Mouse (Mus musculus): ENCODE data around the gene Fam169b. TPM values are rescaled to one million over a fixed set of nuclear protein-coding genes. Genes with fewer than 3 reads are reported as not detected.
"Not testable (repeated sequence)": the region's sequence is repeated elsewhere in the genome, so short reads cannot be mapped to it uniquely, and the experiment has no call there.

Gene Fam169b
- total RNA-seq, 2 experiments from 2014 or later, result 0.41 TPM; not detected in 1

DNA sequence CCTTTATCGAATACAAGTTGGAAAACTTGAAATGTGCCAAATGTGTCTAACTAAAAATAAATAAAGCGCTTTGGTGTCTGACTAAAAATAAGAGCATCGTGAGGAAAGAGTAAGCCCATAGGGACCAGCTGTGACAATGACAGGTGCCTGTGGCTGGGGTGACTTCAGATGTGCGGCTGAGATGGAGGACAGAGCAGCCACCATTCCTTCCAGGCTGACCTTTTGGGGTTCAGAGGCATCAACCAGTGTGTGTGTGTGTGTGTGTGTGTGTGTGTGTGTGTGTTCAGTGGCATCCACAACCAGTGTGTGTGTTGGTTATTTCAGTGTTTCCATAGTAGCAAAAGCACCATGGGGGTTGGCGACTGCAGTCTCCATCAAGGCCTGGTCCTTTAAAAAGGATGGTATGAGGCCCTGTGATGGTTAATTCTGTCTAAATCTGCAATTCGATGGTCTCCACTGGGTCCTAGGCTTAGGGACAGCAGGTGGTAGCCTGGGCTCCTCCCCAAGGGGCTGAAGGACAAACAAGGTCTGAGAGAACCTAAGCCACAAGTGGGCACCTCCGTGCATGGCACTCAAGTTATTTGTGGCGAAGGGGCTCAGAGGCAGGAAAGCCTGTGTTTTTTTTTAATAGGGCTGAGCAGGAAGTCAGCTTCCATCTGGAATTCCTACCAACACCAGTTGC is 10.2 kb upstream of the Fam169b start:
- ATAC-seq (replicated peaks; ENCODE audit: poor library complexity, severe bottlenecking), result no peak

- peak; percentile 17; the same call in 1 of the 2 replicates for ATAC-seq (replicated peaks; ENCODE audit: poor library complexity, severe bottlenecking)
These were observed 9.6 kb upstream of the Fam169b start, which contains the start of gene Pgpep1l for GRCm38 (mm10) chr7:68264028-68264453. TSS of gene Pgpep1l (minus strand) at chr7:68264233.

DNA sequence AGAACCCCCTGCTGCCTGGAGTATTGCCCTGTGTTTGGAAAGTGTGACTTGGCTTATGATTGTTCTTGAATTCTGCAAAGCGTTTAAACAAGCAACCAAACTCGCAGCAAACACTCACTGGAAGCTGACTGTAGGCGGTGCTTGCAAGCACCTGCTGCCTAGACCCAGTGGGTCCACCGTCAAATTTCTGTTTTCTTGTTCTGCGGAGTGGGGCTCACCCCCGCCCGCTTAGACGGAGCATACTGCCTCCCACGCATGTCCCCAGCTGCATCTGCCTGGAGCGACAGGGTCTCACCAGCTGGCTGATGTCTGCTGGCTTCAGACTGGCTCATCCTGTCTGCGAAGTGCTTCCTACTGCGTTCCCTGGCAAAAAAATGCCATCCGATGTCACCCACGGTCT is 9.1 kb upstream of the Fam169b start:
- ATAC-seq (replicated peaks; ENCODE audit: poor library complexity, severe bottlenecking), result no peak

DNA sequence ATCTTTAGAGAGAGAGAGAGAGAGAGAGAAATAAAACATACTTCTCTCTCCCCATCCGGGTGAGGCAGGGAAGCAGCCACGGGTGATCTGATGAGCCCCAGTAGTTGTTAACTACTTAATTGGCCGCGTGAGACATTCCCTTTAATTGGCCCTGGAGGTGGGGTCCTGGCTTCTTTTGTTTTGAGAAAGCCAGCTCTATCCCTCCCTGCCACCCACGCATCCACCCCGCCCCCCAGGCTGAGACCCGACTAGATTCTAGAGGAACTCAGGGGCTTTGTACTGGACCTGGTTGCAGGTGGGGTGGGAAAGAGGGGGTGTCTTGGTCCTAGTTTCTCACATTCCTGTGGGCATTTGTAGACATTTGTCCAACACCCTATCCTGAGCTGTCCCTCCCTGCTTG is 8.2 kb upstream of the Fam169b start:
- ATAC-seq (replicated peaks; ENCODE audit: poor library complexity, severe bottlenecking), result no peak

DNA sequence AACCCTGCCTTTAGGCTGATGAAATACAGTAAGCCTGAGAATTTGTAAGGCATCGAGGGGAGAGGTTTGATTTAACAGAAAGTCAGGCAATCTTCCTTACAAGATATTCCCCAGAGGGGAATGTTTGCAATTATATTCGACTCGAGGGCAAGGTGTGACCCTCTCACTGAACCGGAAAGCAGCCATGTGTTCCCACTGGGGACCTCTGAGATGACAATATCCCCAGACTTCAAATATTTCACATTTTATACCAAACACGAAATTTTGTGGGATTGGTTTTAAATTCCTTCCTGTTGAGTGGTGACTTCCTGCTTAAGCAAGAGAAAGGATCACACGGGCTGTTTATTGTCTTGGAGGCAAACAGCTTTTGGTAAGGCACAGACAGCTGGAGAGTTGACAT is 6.9 kb upstream of the Fam169b start:
- ATAC-seq (replicated peaks; ENCODE audit: poor library complexity, severe bottlenecking), result no peak

GRCm38 (mm10) chr7:68270551-68270950 is 3.1 kb upstream of the Fam169b start:
- ATAC-seq (replicated peaks; ENCODE audit: poor library complexity, severe bottlenecking), result no peak

DNA sequence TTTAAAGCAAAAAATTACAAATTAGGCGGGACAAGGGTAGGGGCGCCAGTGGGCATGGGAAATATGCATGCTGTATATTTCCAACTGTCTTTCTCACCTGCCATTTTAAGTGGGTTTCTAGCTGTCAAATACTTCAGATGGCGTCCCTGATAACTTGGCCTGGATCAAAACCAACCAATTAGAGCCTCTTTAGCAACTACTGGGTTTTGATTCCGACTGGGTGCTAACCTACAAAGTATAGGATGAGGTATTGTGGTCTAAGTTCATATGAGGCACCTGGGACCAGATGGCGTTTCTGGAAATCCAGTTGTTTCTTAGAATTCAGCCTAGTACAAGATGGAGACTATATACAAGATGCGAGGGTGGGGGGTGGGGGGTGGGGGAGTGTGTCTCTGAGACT is 1.8 kb upstream of the Fam169b start:
- ATAC-seq (replicated peaks; ENCODE audit: poor library complexity, severe bottlenecking), result no peak

DNA sequence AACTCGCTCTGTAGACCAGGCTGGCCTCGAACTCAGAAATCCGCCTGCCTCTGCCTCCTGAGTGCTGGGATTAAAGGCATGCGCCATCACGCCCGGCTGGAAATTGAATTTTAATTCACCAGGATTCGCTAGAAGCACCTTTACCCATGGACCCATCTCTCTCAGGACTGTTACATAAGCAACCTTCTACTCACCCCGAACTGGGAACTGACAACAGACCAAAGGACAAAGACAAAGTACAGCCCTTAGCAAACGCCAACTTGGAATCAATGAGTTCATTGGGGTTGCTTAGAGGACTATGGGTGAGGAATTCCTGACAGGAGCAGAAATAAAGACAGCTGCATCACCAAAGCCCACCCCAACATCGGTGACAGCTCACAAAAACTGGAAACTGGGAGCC is 1.0 kb upstream of the Fam169b start:
- ATAC-seq (replicated peaks; ENCODE audit: poor library complexity, severe bottlenecking), result no peak

DNA sequence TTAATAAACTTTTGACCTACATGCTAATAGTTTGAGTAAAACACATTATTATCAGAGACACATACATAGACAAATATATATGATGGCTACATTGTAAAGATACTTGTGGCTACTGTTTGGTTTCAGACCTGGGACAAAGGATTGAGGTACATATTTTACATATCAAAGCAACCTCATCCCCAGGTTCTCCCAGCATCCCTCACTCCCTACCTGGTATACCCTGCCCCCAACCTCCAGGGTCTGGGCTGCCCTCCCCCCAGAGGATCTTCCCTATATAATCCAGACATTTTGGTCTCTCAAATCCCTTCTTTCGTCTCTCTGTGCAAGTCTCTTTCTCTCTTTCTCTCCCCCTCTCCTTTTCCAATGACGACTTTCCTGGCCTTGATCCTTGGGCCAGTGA is 579 bp downstream of the Fam169b start:
- ATAC-seq (replicated peaks; ENCODE audit: poor library complexity, severe bottlenecking), result no peak

DNA sequence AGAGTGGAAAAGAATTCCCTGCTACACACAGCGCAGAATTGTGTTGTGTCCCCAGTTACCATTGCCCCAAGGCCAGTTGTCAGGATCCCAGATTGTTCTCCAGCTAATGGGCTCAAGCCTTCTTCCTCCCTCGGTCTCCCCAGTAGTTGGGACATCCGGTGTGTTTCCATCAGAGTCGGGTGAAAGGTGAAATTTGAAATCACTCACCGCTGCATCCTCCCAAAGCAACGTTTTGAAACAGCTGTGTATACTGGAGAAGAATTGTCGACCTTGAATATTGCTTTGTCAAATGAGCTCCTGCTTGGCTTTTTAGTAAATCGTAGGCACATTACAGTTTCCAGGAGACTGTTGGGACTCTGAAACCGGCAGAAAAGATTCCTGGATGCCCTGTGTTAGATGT is 1.3 kb downstream of the Fam169b start:
- no peak for ATAC-seq (replicated peaks; ENCODE audit: poor library complexity, severe bottlenecking)

DNA sequence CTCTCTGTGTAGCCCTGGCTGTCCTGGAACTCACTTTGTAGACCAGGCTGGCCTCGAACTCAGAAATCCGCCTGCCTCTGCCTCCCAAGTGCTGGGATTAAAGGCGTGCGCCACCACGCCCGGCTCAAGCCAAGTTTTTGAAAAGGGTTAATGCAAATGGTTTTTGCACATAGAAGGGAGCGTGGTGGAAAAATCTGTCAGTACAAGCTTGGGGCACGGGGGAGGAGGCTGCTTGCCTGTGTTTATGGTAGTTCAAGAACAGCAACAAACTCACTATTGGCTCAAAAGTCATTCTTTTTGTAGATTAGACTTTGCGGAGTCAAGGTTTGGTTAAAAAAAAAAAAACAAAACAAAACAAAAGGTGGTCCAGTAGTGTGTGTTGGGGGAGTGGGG is 1.8 kb downstream of the Fam169b start:
- not testable (repeated sequence) for ATAC-seq (replicated peaks; ENCODE audit: poor library complexity, severe bottlenecking)

GRCm38 (mm10) chr7:68275838-68276731 is 2.4 kb downstream of the Fam169b start:
- ATAC-seq (replicated peaks; ENCODE audit: poor library complexity, severe bottlenecking), result peak; percentile 54

DNA sequence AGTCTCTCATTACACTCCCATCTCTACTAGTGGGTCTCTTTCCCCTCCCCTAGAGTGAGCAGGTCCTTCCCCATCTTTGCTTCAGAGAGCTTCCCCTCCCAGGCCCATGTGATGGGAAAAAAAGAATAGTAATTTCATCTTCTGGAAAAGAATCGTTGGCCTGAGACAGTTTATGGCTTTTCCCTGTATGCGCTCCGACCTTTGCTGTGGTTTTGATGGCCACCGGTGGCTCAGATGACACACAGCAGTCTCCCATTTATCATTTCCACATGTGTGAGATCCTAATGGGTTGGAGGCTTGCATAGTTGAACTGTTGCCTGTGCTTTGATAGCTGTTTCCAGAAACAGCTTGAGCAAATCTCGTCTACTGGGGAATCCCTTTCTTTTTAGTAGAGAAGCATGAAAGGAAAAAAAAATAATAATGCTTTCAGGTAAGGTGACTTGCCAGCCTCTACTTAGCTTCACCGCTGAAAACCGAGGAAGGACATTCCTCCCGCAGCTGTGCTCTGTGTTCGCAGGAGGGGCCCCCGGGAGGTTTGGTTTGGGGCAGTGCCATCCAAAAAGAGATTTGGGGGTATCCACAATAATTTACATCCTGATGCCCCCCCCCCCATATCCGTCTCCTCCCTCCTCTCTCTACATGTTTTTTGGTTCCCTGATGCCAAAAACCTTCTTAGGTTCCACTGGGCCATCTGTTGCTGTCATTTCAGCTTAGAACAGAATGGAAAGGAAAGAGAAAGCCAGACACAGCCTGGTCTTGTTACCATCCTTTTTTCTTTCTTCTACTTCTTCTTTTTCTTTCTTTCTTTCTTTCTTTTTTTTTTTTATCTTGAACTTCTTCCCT is 3.6 kb downstream of the Fam169b start:
- no peak for ATAC-seq (replicated peaks; ENCODE audit: poor library complexity, severe bottlenecking)

GRCm38 (mm10) chr7:68277897-68278270 is 4.2 kb downstream of the Fam169b start:
- ATAC-seq (replicated peaks; ENCODE audit: poor library complexity, severe bottlenecking), result no peak

DNA sequence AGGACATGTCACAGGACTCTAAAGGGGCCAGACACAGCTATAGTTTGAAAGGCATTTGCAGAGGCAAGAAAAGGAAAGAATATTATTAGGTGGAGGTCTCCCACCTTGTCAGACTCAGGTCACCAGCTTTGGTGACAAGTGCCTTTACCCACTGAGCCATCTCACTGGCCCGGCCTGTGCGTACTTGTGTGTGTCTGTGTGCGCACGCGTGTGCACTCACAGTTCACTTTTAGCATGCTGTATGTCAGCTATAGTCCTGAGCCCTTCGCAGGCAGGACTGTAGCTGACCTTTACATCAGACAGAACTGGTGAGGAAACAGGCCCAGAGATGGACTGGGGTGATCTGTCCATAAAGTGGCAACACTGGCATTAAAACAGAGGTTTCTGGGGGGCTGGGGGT is 4.7 kb downstream of the Fam169b start:
- no peak for ATAC-seq (replicated peaks; ENCODE audit: poor library complexity, severe bottlenecking)

DNA sequence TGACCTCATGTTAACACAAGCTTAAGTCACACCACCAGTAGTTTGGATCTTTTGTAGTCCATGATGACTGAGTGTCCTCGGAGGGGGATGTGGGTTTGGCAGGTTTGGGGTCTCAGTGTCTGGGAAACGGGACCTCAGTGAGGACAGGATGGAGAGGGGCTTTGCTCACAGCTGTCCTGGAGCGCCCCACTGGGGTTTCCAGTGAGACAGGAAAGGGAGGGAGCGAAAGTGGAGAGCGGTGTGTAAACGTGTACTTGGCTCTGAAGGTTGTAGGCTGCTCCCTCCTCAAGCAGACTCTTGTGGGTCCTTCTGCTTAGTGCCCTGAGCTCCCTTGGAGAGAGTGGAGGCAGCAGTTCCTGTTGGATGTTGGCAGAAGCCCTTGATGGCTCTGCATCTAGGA is 5.3 kb downstream of the Fam169b start:
- no peak for ATAC-seq (replicated peaks; ENCODE audit: poor library complexity, severe bottlenecking)

DNA sequence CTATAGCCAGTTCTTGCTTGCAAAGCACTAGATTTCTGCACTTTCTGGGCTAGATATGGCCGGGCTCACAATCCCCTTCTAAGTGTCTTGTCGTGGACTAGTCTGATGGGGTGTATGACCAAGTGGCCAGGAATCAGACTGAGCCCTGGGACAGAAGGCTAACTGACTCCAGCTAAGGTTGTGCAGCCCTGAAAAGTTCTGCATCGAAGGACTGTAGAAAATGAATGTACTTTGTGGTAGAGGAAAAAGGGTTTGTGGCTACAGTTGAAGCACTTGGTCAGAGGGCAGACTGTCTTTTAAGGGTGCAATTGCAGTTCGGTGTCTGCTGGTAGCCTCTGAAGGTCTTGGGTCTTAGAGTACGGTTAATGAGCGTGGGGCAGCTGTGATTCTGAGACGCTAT is 5.8 kb downstream of the Fam169b start:
- ATAC-seq (replicated peaks; ENCODE audit: poor library complexity, severe bottlenecking), result no peak

GRCm38 (mm10) chr7:68280352-68280869 is 6.8 kb downstream of the Fam169b start:
- no peak for ATAC-seq (replicated peaks; ENCODE audit: poor library complexity, severe bottlenecking)

GRCm38 (mm10) chr7:68281341-68281740 is 7.7 kb downstream of the Fam169b start:
- ATAC-seq (replicated peaks; ENCODE audit: poor library complexity, severe bottlenecking), result no peak

GRCm38 (mm10) chr7:68282304-68283132 is 8.9 kb downstream of the Fam169b start:
- peak; percentile 76 for ATAC-seq (replicated peaks; ENCODE audit: poor library complexity, severe bottlenecking)

Measured in granulocyte monocyte progenitor cell, adult 5-6 weeks (primary cell).